Mouse (Mus musculus): ENCODE data around the gene Agtpbp1. TPM values are rescaled to one million over a fixed set of nuclear protein-coding genes. Genes with fewer than 3 reads are reported as not detected.

Gene Agtpbp1
- total RNA-seq, 1 experiment from 2014 or later: 29.6 TPM

GRCm38 (mm10) chr13:59572549-59572948 lies 12.5 kb downstream of the Agtpbp1 start:
- no peak for DNase-seq

- DNase-seq: no peak
Measured at GRCm38 (mm10) chr13:59571107-59571506, 13.9 kb downstream of the Agtpbp1 start.

GRCm38 (mm10) chr13:59565945-59566520 lies 19.0 kb downstream of the Agtpbp1 start:
- DNase-seq: no peak

- DNase-seq: no peak
Measured at GRCm38 (mm10) chr13:59564923-59565322, 20.1 kb downstream of the Agtpbp1 start.

- DNase-seq: no peak
Measured at GRCm38 (mm10) chr13:59564505-59564904, 20.5 kb downstream of the Agtpbp1 start.

GRCm38 (mm10) chr13:59562471-59562870 lies 22.6 kb downstream of the Agtpbp1 start:
- DNase-seq: no peak

- no peak for DNase-seq
Measured at GRCm38 (mm10) chr13:59558776-59559175, 26.3 kb downstream of the Agtpbp1 start.

GRCm38 (mm10) chr13:59557185-59557985 lies 27.6 kb downstream of the Agtpbp1 start:
- DNase-seq: peak; percentile 96

- DNase-seq: peak; percentile 80
Measured at GRCm38 (mm10) chr13:59556670-59557069, 28.4 kb downstream of the Agtpbp1 start.

GRCm38 (mm10) chr13:59555613-59556192 lies 29.3 kb downstream of the Agtpbp1 start:
- DNase-seq: no peak

GRCm38 (mm10) chr13:59554772-59555505 lies 30.1 kb downstream of the Agtpbp1 start:
- DNase-seq: no peak

- DNase-seq: no peak
Measured at GRCm38 (mm10) chr13:59552751-59553150, 32.3 kb downstream of the Agtpbp1 start.

- no peak for DNase-seq
Measured at GRCm38 (mm10) chr13:59552286-59552685, 32.7 kb downstream of the Agtpbp1 start.

GRCm38 (mm10) chr13:59549318-59549798 lies 35.7 kb downstream of the Agtpbp1 start:
- DNase-seq: no peak

- DNase-seq: peak; percentile 24
Measured at GRCm38 (mm10) chr13:59547716-59548115, 37.3 kb downstream of the Agtpbp1 start.

- DNase-seq: peak; percentile 19
Measured at GRCm38 (mm10) chr13:59547091-59547490, 37.9 kb downstream of the Agtpbp1 start.

GRCm38 (mm10) chr13:59542411-59542810 lies 42.6 kb downstream of the Agtpbp1 start:
- no peak for DNase-seq

- no peak for DNase-seq
Measured at GRCm38 (mm10) chr13:59540030-59540429, 45.0 kb downstream of the Agtpbp1 start.

GRCm38 (mm10) chr13:59538661-59539060 lies 46.4 kb downstream of the Agtpbp1 start:
- DNase-seq: no peak

- DNase-seq: no peak
Measured at GRCm38 (mm10) chr13:59536631-59537030, 48.4 kb downstream of the Agtpbp1 start.

- no peak for DNase-seq
Measured at GRCm38 (mm10) chr13:59535746-59536145, 49.3 kb downstream of the Agtpbp1 start.

- no peak for DNase-seq
Measured at GRCm38 (mm10) chr13:59534301-59534700, 50.7 kb downstream of the Agtpbp1 start.

- DNase-seq: no peak
Measured at GRCm38 (mm10) chr13:59533331-59533730, 51.7 kb downstream of the Agtpbp1 start.

All from adrenal gland, postnatal 14 days (tissue).